Mouse (Mus musculus) heart, postnatal 0 days (tissue): ENCODE measurements around the gene Os9.
"Not testable (repeated sequence)": the region's sequence is repeated elsewhere in the genome, so short reads cannot be mapped to it uniquely, and the experiment has no call there.

ENCODE experiments used
- CTCF ChIP-seq: IDR thresholded peaks from 2 replicates; pipeline ENCODE4 v1.5.1; 2016; ENCODE audit warnings: antibody characterized with exemption, control low read depth, low read depth
- EP300 ChIP-seq: IDR thresholded peaks from 2 replicates; pipeline ENCODE4 v1.6.1; 2016; ENCODE audit warnings: antibody characterized with exemption, low read depth

GRCm38 (mm10) chr10:127062101-127062500 lies 58.8 kb downstream of the Os9 start:
- not testable (repeated sequence) for TF ChIP-seq EP300, CTCF
